Comparison of ENCODE assay signal across 25 mouse cellular contexts in the genomic region with DNA sequence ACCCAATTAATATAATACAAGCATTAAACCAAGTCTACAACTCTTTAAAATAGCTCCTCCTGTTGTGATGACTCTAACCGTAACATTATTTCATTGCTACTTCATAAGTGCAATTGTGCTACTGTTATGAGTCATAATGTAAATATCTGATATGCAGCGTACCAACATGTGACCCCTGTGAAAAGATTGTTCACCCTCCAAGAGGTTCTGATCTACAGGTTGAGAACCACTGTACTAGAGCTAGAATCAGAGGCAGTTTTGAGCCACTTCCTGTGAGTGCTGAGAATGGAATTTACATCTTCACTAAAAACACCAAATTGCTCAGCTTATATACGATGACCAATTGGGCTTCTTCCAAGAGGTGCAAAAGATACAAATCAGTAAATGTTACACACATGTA.
"Had no signal": no experiment of that assay in that cellular context is flagged by ENCODE, and none has a peak within 500 bp of the region (broad histone marks: within the 10 kb centered on the region; RNA-seq: fewer than 3 reads in every experiment).

No protein-coding gene starts in this region.

- H3K36me3 ChIP-seq: heart, embryonic 10.5 days; heart, embryonic 12.5 days; hindbrain, embryonic 13.5 days; hindbrain, embryonic 15.5 days; kidney, embryonic 15.5 days; limb, embryonic 10.5 days; limb, embryonic 12.5 days; liver, embryonic 13.5 days; liver, embryonic 15.5 days had no signal

- H3K27me3 ChIP-seq: heart, embryonic 12.5 days; hindbrain, embryonic 13.5 days; hindbrain, embryonic 15.5 days; kidney, embryonic 15.5 days; limb, embryonic 12.5 days; liver, embryonic 13.5 days; liver, embryonic 15.5 days had no signal

- H3K4me3 ChIP-seq: gastrocnemius, adult 2 months; heart, embryonic 10.5 days; heart, embryonic 12.5 days; hindbrain, embryonic 13.5 days; hindbrain, embryonic 15.5 days; kidney, embryonic 15.5 days; left cerebral cortex, adult 2 months; limb, embryonic 10.5 days; limb, embryonic 12.5 days; liver, embryonic 13.5 days; liver, embryonic 15.5 days had no signal

- DNase-seq: gastrocnemius, adult 2 months; gastrocnemius, postnatal 10 days; gastrocnemius, postnatal 25 days; heart, adult 18-20 months; heart, postnatal 10 days; heart, postnatal 36 days; kidney, adult 11 months; kidney, adult 2 months; kidney, adult 9 months; kidney, postnatal 14 days; kidney, postnatal 36 days; layer of hippocampus, adult 9-11 months; layer of hippocampus, postnatal 36 days; liver; liver, embryonic 13.5 days had no signal

- H3K4me2 ChIP-seq: heart, embryonic 12.5 days; hindbrain, embryonic 13.5 days; hindbrain, embryonic 15.5 days; kidney, embryonic 15.5 days; limb, embryonic 12.5 days; liver, embryonic 11.5 days; liver, embryonic 13.5 days; liver, embryonic 15.5 days had no signal
